Mouse (Mus musculus) Muller cell, postnatal 12 days (primary cell): ENCODE measurements at regions not wholly inside any gene's neighbourhood (a gene's known extent, or its start where the extent isn't known, plus 50 kb on each side); places are given as distances from the start of the nearest gene placed in this dataset.

Source experiments
- DNase-seq: peaks from one replicate; pipeline ENCODE4 v3.0.0-alpha.2; 2015; ENCODE audit errors: inconsistent ontology term

DNA sequence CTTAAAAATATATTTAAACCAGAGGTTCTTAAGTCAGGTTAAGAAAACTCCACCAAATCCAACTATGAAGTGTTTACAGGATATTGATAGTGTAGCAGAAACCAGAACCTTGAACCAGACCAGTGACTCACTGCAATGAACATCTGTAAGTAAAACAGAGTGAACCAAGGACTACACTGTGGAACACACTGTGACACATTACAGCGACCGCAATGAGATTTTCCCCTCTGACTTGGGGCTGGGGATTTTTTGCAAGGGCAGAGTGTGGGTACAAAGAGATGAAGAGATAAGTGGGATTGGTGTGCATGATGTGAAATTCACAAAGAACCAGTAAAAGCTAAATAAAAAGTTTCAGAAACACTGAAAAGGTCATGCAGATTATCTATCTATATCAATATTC, 73.0 kb upstream of the Nrn1 start:
- no peak for DNase-seq

DNA sequence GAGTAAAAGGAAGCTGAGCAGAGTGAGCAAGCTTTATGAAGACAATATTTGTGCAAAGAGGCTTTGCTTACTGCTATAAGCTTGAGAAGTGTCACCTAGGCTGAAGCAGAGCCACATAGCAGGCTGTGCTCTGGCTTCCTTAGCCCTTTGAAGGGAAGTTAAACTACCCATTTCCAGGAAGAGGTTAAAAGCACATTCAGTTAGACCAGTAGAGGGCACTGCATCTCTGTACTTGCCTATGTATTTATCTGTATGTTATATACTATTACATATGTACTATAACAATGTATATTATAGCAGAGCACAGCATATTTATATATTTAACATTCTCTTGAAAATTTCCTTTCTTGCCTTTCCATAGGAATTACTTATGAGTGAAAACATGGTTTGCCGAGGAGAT, 54.4 kb upstream of the Nrn1 start:
- DNase-seq = peak; percentile 9
